In genomic region chr1:120093482-120094134, GRCm38 (mm10) we compare ENCODE assay signal across 8 mouse cellular contexts. TPM values are rescaled to one million over a fixed set of nuclear protein-coding genes. Genes with fewer than 3 reads are reported as not detected.
DNase-seq lines count a peak whose midpoint lies in the region; ATAC-seq lines count a peak whose summit lies in the region.

No protein-coding gene starts in this region.

- ATAC-seq in megakaryocyte progenitor cell, adult 5-6 weeks (replicated peaks; ENCODE audit: poor library complexity) = peak; percentile 90

- DNase-seq in T-cell, adult 2 months (ENCODE audit: low spot score) = peak; percentile 74
- peak; percentile 94 to 97 for DNase-seq in cerebellum, postnatal 10 days
- peak; percentile 71 to 86 for DNase-seq in frontal cortex, postnatal 14 days (ENCODE audit: low spot score in 2 of 2)
- DNase-seq in induced T-regulatory cell, adult 2 months (ENCODE audit: low read depth) = peak; percentile 90
- DNase-seq in left cerebral cortex, adult 8-10 months (ENCODE audit: low spot score in 2 of 2) = peak; percentile 65 to 76
- peak; percentile 78 to 80 for DNase-seq in right cerebral cortex, postnatal 36 days (ENCODE audit: low spot score in 2 of 2)
- DNase-seq in urinary bladder, postnatal 36 days (ENCODE audit: low spot score in 2 of 2) = peak; percentile 76 to 88

RNA-seq across cellular contexts. Expression of gene Tmem37, which starts 19.7 kb away (rescaled TPM):
- 1 to 10 TPM; 1.3 to 2.6 (median 2.2) TPM for total RNA-seq in left cerebral cortex, adult 8-10 months (2022)
- 0.12 TPM in 1 of 2 replicates, not detected in the other for total RNA-seq in megakaryocyte progenitor cell, adult 5-6 weeks (2015)
- total RNA-seq in megakaryocyte progenitor cell, adult 5-6 weeks (2017) = 0.46 TPM in 1 of 2 replicates, not detected in the other

RNA-seq across cellular contexts. Expression of gene Dbi, which starts 27.3 kb away (rescaled TPM):
- 100 to 1,000 TPM; 223 to 389 (median 294) TPM for total RNA-seq in left cerebral cortex, adult 8-10 months (2022)
- total RNA-seq in megakaryocyte progenitor cell, adult 5-6 weeks (2015) = 344 and 366 TPM in 2 replicates
- total RNA-seq in megakaryocyte progenitor cell, adult 5-6 weeks (2017) = 314 and 346 TPM in 2 replicates

RNA-seq across cellular contexts. Expression of gene 3110009E18Rik, which starts 27.4 kb away (rescaled TPM):
- 1 to 10 TPM; 4.8 to 7.3 (median 6.0) TPM for total RNA-seq in left cerebral cortex, adult 8-10 months (2022)
- 12.3 and 13.0 TPM in 2 replicates for total RNA-seq in megakaryocyte progenitor cell, adult 5-6 weeks (2015)
- 2.4 and 11.5 TPM in 2 replicates for total RNA-seq in megakaryocyte progenitor cell, adult 5-6 weeks (2017)

Comparison
In these comparisons a context has a peak if more than half of its experiments do, and no peak if none do; other contexts are left out.
1. Peak in every context shown above with its lines: DNase-seq and ATAC-seq.